Mouse (Mus musculus) hindbrain, embryonic 13.5 days (tissue): Measurements from ENCODE around the gene Flt3. TPM values are rescaled to one million over a fixed set of nuclear protein-coding genes. Genes with fewer than 3 reads are reported as not detected.

ENCODE experiments used
- ATAC-seq: fragments of 200-750 bp; cut with Nextera tagmentation; 2 replicates; pipeline ENCODE4 v1.8.0; 2017; ENCODE audit warnings: moderate TSS enrichment; ENCODE audit not compliant: low FRiP score
- H3K27ac ChIP-seq: fragments of 300-500 bp; sonication (generic); 2 replicates; pipeline ENCODE4 v1.5.1; 2015; ENCODE audit warnings: inconsistent platforms, mild to moderate bottlenecking, moderate library complexity
- H3K27me3 ChIP-seq: fragments of 300-500 bp; sonication (generic); 2 replicates; pipeline ENCODE4 v1.6.1; 2015; ENCODE audit warnings: mild to moderate bottlenecking, inconsistent platforms
- H3K36me3 ChIP-seq: fragments of 300-500 bp; sonication (generic); 2 replicates; pipeline ENCODE4 v1.6.1; 2015; ENCODE audit warnings: mild to moderate bottlenecking, inconsistent platforms
- H3K4me1 ChIP-seq: fragments of 300-500 bp; sonication (generic); replicated peaks from 2 replicates; pipeline ENCODE4 v1.6.1; 2015; ENCODE audit warnings: inconsistent platforms
- H3K4me2 ChIP-seq: fragments of 300-500 bp; sonication (generic); 2 replicates; pipeline ENCODE4 v1.6.1; 2015; ENCODE audit warnings: inconsistent platforms, mild to moderate bottlenecking, moderate library complexity
- H3K4me3 ChIP-seq: fragments of 300-500 bp; sonication (generic); 2 replicates; pipeline ENCODE4 v1.5.1; 2015; ENCODE audit warnings: mild to moderate bottlenecking, inconsistent platforms
- H3K9ac ChIP-seq: fragments of 300-500 bp; sonication (generic); 2 replicates; pipeline ENCODE4 v1.6.1; 2015; ENCODE audit warnings: mild to moderate bottlenecking, inconsistent platforms
- H3K9me3 ChIP-seq: fragments of 300-500 bp; sonication (generic); 2 replicates; pipeline ENCODE4 v1.6.1; 2016; ENCODE audit warnings: inconsistent platforms
- WGBS: fragments of 180-500 bp; shearing (Covaris S2); methylation state at CpG from one replicate; pipeline ENCODE4 v1.1.7; 2015; 5-methylcytosine and 5-hydroxymethylcytosine counted together
- polyA plus RNA-seq: library from polyadenylated mRNA; unstranded; fragments of >200 nt; fragmentation: Nextera tagmentation; extraction: Ambion mirVana; gene quantifications from 2 replicates; pipeline ENCODE4 v1.2.1, GENCODE M21; 2015

Gene Flt3
- polyA plus RNA-seq = 0.36 and 0.40 TPM in 2 replicates

GRCm38 (mm10) chr5:147399843-147400504 is at the start of gene Flt3:
TSS of gene Flt3 (minus strand) at chr5:147400489.
- H3K27ac ChIP-seq = no peak within 1 kb of the TSS
- ATAC-seq = peak; percentile 87
- peak within 1 kb of the TSS; percentile 70 for H3K9ac ChIP-seq
- peak within 1 kb of the TSS; percentile 55 for H3K4me3 ChIP-seq
- no peaks in the 10 kb centered on the region for H3K36me3 ChIP-seq
- under 1% methylated on average over 51 of the region's 56 CpGs for WGBS
- H3K9me3 ChIP-seq = no peaks in the 10 kb centered on the region
- peaks cover 52% of the 10 kb centered on the region for H3K27me3 ChIP-seq
- peak within 1 kb of the TSS; percentile 97 for H3K4me2 ChIP-seq
- H3K4me1 ChIP-seq = peaks cover 16% of the 10 kb centered on the region

DNA sequence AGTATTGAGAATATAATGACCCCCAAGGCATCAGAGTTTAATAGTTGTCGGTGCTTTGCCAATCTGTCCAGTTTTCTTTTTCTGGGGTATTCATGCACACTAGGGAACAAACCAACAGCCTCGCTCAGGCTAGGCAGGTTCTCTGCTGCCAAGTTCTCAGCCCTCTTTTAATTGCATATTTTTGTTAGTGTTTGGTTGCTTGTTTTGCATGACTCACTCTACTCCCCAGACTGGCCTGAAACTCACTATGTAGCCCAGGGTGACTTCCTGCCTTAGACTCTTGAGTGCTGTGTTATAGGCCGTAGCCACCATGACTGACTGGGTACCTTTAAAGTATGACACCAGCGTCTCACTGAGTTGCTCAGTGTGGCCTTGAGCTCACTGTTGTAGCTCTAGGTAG is 48.6 kb upstream of the Flt3 start:
- H3K36me3 ChIP-seq = peaks cover 8% of the 10 kb centered on the region
- H3K9ac ChIP-seq = no peak overlapping the region
- no peak overlapping the region for H3K27ac ChIP-seq
- 82% methylated on average over 4 of the region's 4 CpGs for WGBS
- peaks cover 15% of the 10 kb centered on the region for H3K4me1 ChIP-seq
- no peaks in the 10 kb centered on the region for H3K27me3 ChIP-seq
- H3K4me3 ChIP-seq = no peak overlapping the region
- no peaks in the 10 kb centered on the region for H3K9me3 ChIP-seq
- no peak for ATAC-seq
- H3K4me2 ChIP-seq = no peak overlapping the region

GRCm38 (mm10) chr5:147448526-147448925 is 48.2 kb upstream of the Flt3 start:
- H3K9me3 ChIP-seq = no peaks in the 10 kb centered on the region
- WGBS = 52% methylated on average over 4 of the region's 4 CpGs
- H3K4me2 ChIP-seq = no peak overlapping the region
- H3K4me3 ChIP-seq = no peak overlapping the region
- no peak overlapping the region for H3K9ac ChIP-seq
- no peak overlapping the region for H3K27ac ChIP-seq
- no peaks in the 10 kb centered on the region for H3K27me3 ChIP-seq
- no peak for ATAC-seq
- peaks cover 15% of the 10 kb centered on the region for H3K4me1 ChIP-seq
- H3K36me3 ChIP-seq = peaks cover 8% of the 10 kb centered on the region

GRCm38 (mm10) chr5:147445252-147445651 is 45.0 kb upstream of the Flt3 start:
- Histone ChIP-seq H3K36me3 (no peaks in the 10 kb centered on the region), H3K4me2 (no peak overlapping the region), H3K9ac (no peak overlapping the region), H3K27ac (no peak overlapping the region), H3K4me1 (peaks cover 15% of the 10 kb centered on the region), H3K9me3 (no peaks in the 10 kb centered on the region), H3K27me3 (no peaks in the 10 kb centered on the region), H3K4me3 (no peak overlapping the region)
- 86% methylated on average over 4 of the region's 4 CpGs for WGBS
- ATAC-seq = no peak

GRCm38 (mm10) chr5:147444757-147445156 is 44.5 kb upstream of the Flt3 start:
- 92% methylated on average over 2 of the region's 2 CpGs for WGBS
- no peak overlapping the region for H3K4me2 ChIP-seq
- H3K9ac ChIP-seq = no peak overlapping the region
- no peak for ATAC-seq
- peaks cover 15% of the 10 kb centered on the region for H3K4me1 ChIP-seq
- no peaks in the 10 kb centered on the region for H3K36me3 ChIP-seq
- no peak overlapping the region for H3K27ac ChIP-seq
- H3K4me3 ChIP-seq = no peak overlapping the region
- no peaks in the 10 kb centered on the region for H3K9me3 ChIP-seq
- no peaks in the 10 kb centered on the region for H3K27me3 ChIP-seq

GRCm38 (mm10) chr5:147444298-147444697 is 44.0 kb upstream of the Flt3 start:
- H3K4me3 ChIP-seq = no peak overlapping the region
- H3K4me1 ChIP-seq = peaks cover 15% of the 10 kb centered on the region
- H3K27me3 ChIP-seq = no peaks in the 10 kb centered on the region
- H3K9me3 ChIP-seq = no peaks in the 10 kb centered on the region
- WGBS = 91% methylated on average over 6 of the region's 6 CpGs
- no peak for ATAC-seq
- no peak overlapping the region for H3K9ac ChIP-seq
- H3K36me3 ChIP-seq = no peaks in the 10 kb centered on the region; the same call in 1 of the 2 replicates
- no peak overlapping the region for H3K27ac ChIP-seq
- no peak overlapping the region for H3K4me2 ChIP-seq

- Histone ChIP-seq H3K27me3 (no peaks in the 10 kb centered on the region), H3K27ac (no peak overlapping the region), H3K9me3 (no peaks in the 10 kb centered on the region), H3K36me3 (no peaks in the 10 kb centered on the region; the same call in 1 of the 2 replicates), H3K4me1 (peaks cover 8% of the 10 kb centered on the region; the same call in 1 of the 2 replicates), H3K9ac (no peak overlapping the region), H3K4me2 (no peak overlapping the region), H3K4me3 (no peak overlapping the region)
- 77% methylated on average over 4 of the region's 4 CpGs for WGBS
- ATAC-seq = no peak
Observed at GRCm38 (mm10) chr5:147442741-147443140, 42.5 kb upstream of the Flt3 start.

DNA sequence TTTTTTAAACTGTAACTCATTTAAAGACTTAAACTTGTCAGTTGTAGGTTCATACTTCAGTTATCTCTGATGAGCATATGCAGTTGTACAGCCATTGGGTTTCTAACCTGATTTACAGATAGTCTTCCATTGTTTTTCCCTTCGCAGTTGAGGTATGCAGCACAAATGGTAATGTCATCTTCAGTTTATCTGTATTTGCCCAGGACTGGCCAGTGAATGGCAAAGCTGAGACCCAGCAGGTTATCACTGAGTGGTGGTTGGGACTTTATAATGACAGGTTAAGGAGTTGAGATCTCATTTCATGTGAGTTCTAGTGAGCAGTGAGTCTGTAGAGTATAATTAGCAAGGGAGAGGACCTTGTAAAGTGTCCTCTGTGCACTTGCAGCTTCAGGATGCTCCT is 41.7 kb upstream of the Flt3 start:
- Histone ChIP-seq H3K4me2 (no peak overlapping the region), H3K9me3 (no peaks in the 10 kb centered on the region), H3K27ac (no peak overlapping the region), H3K4me1 (peaks cover 10% of the 10 kb centered on the region; the same call in 1 of the 2 replicates), H3K27me3 (no peaks in the 10 kb centered on the region), H3K9ac (no peak overlapping the region), H3K36me3 (no peaks in the 10 kb centered on the region; the same call in 1 of the 2 replicates), H3K4me3 (no peak overlapping the region)
- ATAC-seq = no peak
- 93% methylated on average over 1 of the region's 1 CpGs for WGBS

GRCm38 (mm10) chr5:147440996-147441507 is 40.8 kb upstream of the Flt3 start:
- H3K27me3 ChIP-seq = no peaks in the 10 kb centered on the region
- 82% methylated on average over 3 of the region's 3 CpGs for WGBS
- no peak overlapping the region for H3K27ac ChIP-seq
- H3K9me3 ChIP-seq = no peaks in the 10 kb centered on the region
- H3K4me2 ChIP-seq = no peak overlapping the region
- peaks cover 17% of the 10 kb centered on the region for H3K4me1 ChIP-seq
- no peak overlapping the region for H3K9ac ChIP-seq
- no peaks in the 10 kb centered on the region; the same call in 1 of the 2 replicates for H3K36me3 ChIP-seq
- H3K4me3 ChIP-seq = no peak overlapping the region
- ATAC-seq = no peak

GRCm38 (mm10) chr5:147436491-147436890 is 36.2 kb upstream of the Flt3 start:
- Histone ChIP-seq H3K36me3 (no peaks in the 10 kb centered on the region; the same call in 1 of the 2 replicates), H3K4me2 (no peak overlapping the region), H3K4me1 (peaks cover 55% of the 10 kb centered on the region), H3K27me3 (no peaks in the 10 kb centered on the region), H3K9ac (no peak overlapping the region), H3K4me3 (no peak overlapping the region), H3K27ac (no peak overlapping the region), H3K9me3 (no peaks in the 10 kb centered on the region)
- no peak for ATAC-seq
- 77% methylated on average over 5 of the region's 5 CpGs for WGBS

DNA sequence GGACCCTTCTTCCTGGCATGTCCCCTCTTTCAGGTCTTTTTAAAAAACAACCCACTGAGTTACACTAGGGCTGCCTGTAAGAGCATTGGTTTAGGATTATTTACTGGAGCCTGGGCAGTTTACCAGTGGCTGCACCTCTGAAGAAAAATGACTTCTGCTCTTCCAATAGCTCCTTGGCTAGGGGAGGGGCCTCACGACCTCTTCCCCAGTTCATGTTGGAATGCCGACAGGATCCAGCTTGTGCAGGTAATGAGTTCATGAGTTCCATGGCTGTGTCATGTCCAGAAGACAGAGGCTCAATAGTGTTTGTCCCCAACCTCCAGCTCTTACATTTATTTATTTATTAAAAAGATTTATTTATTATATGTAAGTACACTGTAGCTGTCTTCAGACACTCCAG is 35.5 kb upstream of the Flt3 start:
- Histone ChIP-seq H3K9me3 (no peaks in the 10 kb centered on the region), H3K4me3 (no peak overlapping the region), H3K4me1 (peaks cover 56% of the 10 kb centered on the region), H3K36me3 (no peaks in the 10 kb centered on the region; the same call in 1 of the 2 replicates), H3K4me2 (no peak overlapping the region), H3K27ac (no peak overlapping the region), H3K27me3 (no peaks in the 10 kb centered on the region), H3K9ac (no peak overlapping the region)
- no peak for ATAC-seq
- WGBS = 80% methylated on average over 2 of the region's 2 CpGs

DNA sequence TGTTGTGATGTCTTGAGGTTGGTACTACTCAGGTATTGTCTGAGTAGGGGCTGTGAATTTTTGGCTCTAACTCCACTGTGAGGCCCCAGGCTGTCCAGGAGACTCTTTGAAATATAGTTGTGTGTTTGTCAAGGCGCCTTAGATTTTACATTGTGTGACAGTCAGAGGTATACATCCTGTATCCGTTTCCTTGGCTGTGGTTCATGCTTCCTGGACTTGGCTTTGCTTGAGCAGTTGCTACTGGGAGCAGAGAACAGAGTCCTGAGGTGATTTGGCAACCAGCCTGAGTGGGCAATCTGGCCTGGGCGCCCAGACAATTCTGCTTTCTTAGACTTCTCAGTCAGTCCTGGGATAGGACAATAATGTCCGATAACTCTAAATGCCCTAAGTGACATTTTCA is 34.9 kb upstream of the Flt3 start:
- no peak overlapping the region for H3K4me3 ChIP-seq
- H3K9ac ChIP-seq = no peak overlapping the region; the same call in 1 of the 2 replicates
- H3K4me1 ChIP-seq = peaks cover 56% of the 10 kb centered on the region
- no peaks in the 10 kb centered on the region; the same call in 1 of the 2 replicates for H3K36me3 ChIP-seq
- H3K27ac ChIP-seq = no peak overlapping the region
- no peaks in the 10 kb centered on the region for H3K9me3 ChIP-seq
- no peaks in the 10 kb centered on the region for H3K27me3 ChIP-seq
- 58% methylated on average over 4 of the region's 4 CpGs for WGBS
- no peak for ATAC-seq
- no peak overlapping the region for H3K4me2 ChIP-seq

GRCm38 (mm10) chr5:147432927-147433326 is 32.6 kb upstream of the Flt3 start:
- no peak for ATAC-seq
- H3K27me3 ChIP-seq = no peaks in the 10 kb centered on the region
- H3K27ac ChIP-seq = no peak overlapping the region
- H3K4me3 ChIP-seq = no peak overlapping the region
- no peak overlapping the region for H3K9ac ChIP-seq
- WGBS = 93% methylated on average over 8 of the region's 8 CpGs
- no peak overlapping the region for H3K4me2 ChIP-seq
- H3K9me3 ChIP-seq = no peaks in the 10 kb centered on the region
- H3K4me1 ChIP-seq = peaks cover 60% of the 10 kb centered on the region
- H3K36me3 ChIP-seq = no peaks in the 10 kb centered on the region
